Mouse (Mus musculus) forebrain, embryonic 10.5 days (tissue): ENCODE measurements around the gene Ttc29. TPM values are rescaled to one million over a fixed set of nuclear protein-coding genes. Genes with fewer than 3 reads are reported as not detected.

Source experiments
- polyA plus RNA-seq: library from polyadenylated mRNA; unstranded; fragments of >200 nt; fragmentation: Nextera tagmentation; extraction: Ambion mirVana; gene quantifications from 2 replicates; pipeline ENCODE4 v1.2.1, GENCODE M21; 2016

Ttc29 gene
- polyA plus RNA-seq, 1 experiment from 2014 or later: 0.21 TPM

Other genes starting within 250 kb of the Ttc29 start
- not detected in 2 replicates for gene Pou4f2, start 223.3 kb downstream of the Ttc29 start, polyA plus RNA-seq